Mouse (Mus musculus): ENCODE results near the gene Npff.

The Npff gene

DNA sequence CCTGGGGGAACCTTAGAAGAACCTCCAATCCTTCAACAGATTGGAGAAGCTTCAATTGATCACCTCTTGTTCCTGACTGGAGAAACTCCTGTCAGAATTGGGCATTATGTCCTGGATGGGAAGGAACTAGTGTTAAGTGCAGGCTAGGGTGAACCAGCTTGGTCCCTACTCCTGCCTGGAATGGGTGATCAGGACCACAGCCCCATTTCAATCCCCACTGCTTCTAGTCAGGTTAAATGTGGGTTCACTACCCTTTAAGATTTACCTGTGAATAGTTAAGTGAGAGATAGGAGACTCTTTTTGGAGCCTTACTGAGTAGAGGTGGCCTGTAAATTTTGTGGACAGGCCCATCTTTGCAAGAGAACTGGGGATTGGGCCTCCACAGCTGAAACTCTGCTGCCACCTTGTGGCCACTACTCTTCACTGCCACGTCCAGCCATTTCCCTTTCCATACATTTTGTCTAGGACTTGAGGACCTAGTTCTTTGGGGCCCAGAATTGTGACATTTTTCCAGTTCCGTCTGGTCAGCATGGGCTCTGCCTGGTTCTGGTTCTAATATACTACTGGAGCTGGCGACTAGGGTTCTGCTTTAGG lies at the start of gene Npff:
TSS of gene Npff (minus strand) at position 51 of the 594 bp plus-strand sequence.
- DNase-seq (ENCODE audit: low read depth) = peak; percentile 88

GRCm38 (mm10) chr15:102572081-102572480 lies 47.3 kb upstream of the Npff start:
- no peak for DNase-seq (ENCODE audit: low read depth)

- no peak for DNase-seq (ENCODE audit: low read depth)
These were observed 43.1 kb upstream of the Npff start for GRCm38 (mm10) chr15:102567849-102568248.

DNA sequence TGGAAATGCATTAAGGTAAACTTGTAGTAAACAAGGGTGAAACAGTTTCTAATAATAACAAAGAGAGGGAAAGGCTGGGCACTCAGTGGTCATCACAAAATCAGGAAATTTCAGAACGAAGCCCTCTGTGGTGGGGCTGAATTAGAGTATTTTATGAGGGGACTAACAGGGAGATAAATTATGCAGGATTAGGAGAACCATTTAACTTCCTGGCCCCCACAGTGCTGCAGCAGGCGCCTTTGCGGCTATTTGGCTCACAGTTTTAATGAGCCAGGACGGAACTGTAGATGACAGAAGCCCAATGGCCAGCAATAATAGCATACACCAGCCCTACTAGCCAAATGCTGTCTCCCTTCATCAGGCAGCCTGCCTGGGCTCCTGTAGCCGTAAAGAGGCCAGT lies 38.9 kb upstream of the Npff start:
- DNase-seq (ENCODE audit: low read depth) = no peak

- DNase-seq (ENCODE audit: low read depth) = no peak
These were observed 38.3 kb upstream of the Npff start for GRCm38 (mm10) chr15:102563061-102563460.

GRCm38 (mm10) chr15:102562491-102562890 lies 37.7 kb upstream of the Npff start:
- DNase-seq (ENCODE audit: low read depth) = no peak

DNA sequence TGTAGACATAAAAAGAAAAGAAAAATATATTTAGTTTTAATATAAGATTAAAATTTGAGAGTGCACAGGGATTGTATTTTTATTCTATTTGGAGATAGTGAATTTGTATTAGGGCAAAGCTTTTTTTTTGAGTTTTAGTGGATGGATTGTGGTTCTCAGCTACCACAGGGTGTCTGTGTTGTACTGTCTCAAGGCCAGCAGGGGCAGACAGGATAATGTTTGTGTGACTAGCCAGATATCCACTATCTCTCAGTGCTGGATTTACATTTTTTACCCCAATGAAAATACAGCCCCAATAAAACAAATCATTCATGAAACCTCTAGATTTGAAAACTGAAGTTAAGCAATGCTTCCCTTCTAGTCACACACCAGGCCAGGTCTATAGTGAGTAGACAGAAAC lies 32.8 kb upstream of the Npff start:
- no peak for DNase-seq (ENCODE audit: low read depth)

DNA sequence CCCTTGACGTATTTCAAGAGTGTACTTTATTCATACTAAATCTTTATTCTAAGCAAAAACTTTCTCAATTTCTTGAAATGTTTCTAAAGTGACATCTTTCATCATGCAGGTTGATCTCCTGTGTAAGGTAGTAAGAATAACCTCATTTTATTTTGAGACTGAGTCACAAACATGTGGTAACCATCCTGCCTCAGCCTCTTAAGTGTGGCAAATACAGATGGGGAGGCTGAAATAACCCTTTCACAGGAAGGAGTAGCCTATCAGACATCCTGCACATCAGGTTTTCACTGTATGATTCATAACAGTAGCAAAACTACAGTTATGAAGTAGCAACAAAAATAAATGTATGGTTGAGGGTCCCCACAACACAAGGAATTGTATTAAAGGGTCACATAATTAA lies 30.8 kb upstream of the Npff start:
- no peak for DNase-seq (ENCODE audit: low read depth)

- no peak for DNase-seq (ENCODE audit: low read depth)
These were observed 27.9 kb upstream of the Npff start for GRCm38 (mm10) chr15:102552599-102552998.

DNA sequence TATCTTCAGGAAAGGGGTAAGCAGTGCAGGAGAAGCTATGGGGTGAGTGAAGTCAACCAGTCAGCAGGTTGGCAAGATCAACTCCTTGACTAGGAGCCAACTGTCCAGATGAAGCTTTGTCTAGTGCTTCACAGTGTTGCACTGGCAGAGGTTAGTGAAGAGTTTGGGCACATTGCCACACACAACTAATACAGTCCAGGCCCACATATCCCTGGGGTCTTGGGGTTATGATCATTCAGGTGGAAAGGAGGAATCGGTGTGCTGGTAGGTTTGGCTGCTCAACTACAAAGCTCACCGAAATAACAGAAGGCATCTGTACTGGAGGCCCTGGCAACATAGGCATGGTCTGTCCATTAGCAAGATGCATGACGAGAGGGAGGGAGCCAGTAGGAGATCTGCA lies 22.7 kb upstream of the Npff start:
- DNase-seq (ENCODE audit: low read depth) = no peak

- DNase-seq (ENCODE audit: low read depth) = no peak
These were observed 22.1 kb upstream of the Npff start for GRCm38 (mm10) chr15:102546677-102547427.

DNA sequence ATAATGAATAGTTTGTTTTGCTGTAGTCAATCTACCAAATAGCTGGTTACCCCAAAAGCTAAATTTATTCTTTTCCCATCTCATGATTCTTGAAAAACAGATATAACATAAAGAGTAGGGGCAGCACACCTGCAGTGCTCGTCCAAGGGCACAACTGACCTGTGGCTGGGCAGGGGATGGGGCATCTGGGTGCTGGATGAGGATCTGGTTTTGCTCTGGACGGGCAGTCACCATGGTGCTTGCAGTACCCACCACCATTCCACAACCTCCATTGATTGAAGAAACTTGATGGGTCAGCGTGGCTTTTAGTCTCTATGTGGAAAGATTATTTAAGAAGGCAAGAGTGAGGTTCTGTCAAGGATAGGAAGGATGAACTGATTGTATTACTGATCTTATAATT lies 21.5 kb upstream of the Npff start:
- no peak for DNase-seq (ENCODE audit: low read depth)

- no peak for DNase-seq (ENCODE audit: low read depth)
These were observed 20.1 kb upstream of the Npff start for GRCm38 (mm10) chr15:102544801-102545200.

DNA sequence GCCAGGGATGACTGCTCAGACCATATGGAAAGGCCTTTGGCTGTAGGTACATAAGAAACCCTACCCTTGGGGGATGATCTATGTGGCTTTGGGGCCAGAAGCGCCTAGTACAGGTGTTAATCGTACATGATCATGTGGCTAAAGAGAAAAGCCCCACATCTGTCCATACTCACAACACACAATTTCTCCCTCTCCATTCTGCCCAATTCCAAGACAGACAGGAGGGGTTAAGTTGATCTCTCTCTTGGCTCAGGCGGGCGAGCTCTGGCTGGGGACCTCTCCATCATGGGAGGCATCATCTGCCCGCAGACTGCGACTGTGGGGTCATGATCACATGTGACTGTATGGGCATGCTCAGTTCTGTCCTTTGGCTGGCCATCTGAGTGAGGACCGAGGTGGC lies 9.2 kb upstream of the Npff start:
- no peak for DNase-seq (ENCODE audit: low read depth)

DNA sequence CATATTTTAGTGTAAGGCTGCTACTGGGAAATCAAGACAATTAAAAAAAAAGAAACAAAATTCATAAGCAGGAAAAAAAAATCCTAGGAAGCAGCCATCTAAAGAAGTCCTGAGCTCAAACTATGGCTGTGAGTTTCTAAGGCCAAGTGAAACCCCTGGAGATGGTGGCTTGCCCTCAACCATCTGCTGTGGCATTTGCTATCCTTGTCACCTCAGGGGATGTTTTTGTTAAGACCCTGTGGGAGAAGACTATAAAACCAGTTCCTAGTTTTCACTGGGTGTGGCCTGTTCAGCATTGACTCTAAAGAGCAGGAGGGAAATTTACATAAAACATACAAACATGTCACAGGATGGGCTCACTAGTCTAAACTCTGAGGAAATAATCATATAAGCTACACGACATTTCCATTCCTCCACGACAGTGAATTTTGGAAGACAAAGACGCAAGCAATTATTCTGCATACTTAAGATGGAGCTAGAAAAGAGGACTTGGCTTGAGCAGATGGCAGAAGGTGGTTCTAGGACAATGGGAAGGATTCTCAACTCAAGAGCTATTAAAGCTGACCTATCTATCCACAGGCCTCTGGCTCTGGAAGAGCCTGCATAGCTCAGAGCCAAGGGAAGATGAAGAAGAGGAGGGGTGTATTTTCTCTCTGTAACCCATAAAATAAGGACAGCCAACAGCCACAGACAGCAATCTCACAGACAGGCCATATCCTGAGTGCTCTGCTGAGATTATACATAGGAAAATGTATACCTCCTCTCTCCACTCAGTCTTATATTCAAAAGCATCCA lies 7.6 kb upstream of the Npff start:
- no peak for DNase-seq (ENCODE audit: low read depth)

DNA sequence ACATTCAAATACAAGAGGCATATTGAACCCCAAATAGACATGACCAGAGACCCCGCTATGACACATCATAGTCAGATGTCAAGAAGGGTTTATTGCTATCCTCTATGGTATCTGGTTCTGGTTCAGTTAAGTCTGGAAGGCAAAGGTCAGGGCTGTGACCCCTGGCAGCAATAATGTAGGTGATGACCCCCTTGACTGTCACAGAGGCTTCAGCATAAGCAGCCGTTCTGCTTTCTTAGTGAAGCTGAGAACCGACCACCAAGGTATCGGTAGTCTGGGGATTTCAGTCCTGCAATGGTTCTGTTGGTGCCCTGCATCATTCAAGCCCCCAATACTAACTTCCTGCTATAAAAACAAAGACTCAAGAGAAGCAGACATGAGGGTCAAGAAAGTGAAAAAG lies 6.8 kb upstream of the Npff start:
- no peak for DNase-seq (ENCODE audit: low read depth)

- no peak for DNase-seq (ENCODE audit: low read depth)
These were observed 5.8 kb upstream of the Npff start for GRCm38 (mm10) chr15:102530566-102530965.

GRCm38 (mm10) chr15:102528396-102528795 lies 3.7 kb upstream of the Npff start:
- DNase-seq (ENCODE audit: low read depth) = no peak

DNA sequence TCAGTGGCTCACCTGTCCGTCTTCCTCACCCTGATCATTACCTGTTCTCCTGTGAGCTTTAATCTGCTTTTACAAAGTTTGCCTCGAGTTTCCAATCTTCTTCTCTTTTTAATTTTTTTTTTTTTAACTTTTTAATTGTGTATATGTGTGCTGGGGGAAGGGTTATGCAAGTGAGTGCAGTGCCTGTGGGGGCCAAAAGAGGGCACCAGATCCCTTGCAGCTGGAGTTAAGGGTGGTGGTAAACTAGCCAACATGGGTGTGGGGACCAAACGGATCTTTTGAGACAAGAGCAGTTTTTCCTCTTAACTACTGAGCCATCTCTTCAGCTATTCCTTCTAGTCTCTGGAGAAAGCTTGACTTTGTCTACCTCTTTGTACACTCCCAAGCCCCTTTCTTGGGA lies 3.2 kb upstream of the Npff start:
- peak; percentile 47 for DNase-seq (ENCODE audit: low read depth)

DNA sequence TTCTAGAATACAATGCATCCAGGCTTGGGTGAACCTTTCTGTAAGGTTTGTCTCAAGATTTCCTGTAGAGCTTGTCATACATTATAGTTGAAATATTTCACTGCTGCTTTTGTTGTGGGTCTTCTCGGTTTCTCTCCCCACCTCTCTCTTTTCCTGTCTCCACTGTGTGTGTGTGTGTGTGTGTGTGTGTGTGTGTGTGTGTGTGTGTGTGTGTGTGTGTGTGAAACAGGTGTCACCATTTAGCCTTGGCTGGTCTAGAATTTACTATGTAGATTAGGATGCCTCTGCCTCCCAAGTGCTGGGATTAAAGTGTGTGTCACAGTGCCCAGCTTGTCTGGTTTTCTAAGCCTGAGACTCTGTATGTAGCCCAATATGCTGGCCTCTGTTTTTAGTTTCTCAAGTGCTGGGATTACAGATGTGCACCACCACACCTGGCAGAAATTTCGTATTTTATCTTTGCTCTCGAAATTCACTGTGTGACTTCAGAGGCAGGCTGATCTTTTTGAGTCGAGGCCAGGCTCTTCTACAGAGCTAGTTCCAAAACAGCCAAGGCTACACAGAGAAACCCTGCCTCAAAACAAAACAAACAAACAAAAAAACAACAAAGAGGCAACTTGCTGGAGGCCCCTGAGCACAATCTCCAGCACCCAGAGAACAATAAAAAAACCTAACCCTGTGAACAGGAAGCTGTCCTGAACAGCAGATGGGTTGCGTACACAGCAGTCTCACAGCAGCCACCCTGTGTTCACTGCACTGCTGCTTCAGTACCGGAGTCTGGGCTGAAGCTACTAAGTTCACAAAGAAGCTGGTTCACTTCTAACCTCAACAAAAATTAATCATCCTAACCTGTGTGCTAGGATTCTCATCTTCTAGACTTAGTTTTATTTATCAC lies 1.6 kb upstream of the Npff start:
- no peak for DNase-seq (ENCODE audit: low read depth)

- no peak for DNase-seq (ENCODE audit: low read depth)
These were observed 3.3 kb downstream of the Npff start for GRCm38 (mm10) chr15:102521480-102521879.

- DNase-seq (ENCODE audit: low read depth) = no peak
These were observed 4.3 kb downstream of the Npff start for GRCm38 (mm10) chr15:102520416-102520815.

Measured in induced T-regulatory cell, adult 2 months (primary cell).